Mouse (Mus musculus) heart, embryonic 14.5 days (tissue): ENCODE measurements around the gene Amdhd1. TPM values are rescaled to one million over a fixed set of nuclear protein-coding genes. Genes with fewer than 3 reads are reported as not detected.

Experiments used
- ATAC-seq: fragments of 200-750 bp; cut with Nextera tagmentation; 2 replicates; pipeline ENCODE4 v1.8.0; 2017; ENCODE audit warnings: low read depth, moderate TSS enrichment; ENCODE audit not compliant: insufficient number of reproducible peaks, insufficient read depth, low FRiP score
- H3K27ac ChIP-seq, 2 experiments: fragments of 200-500 bp in 1 of 2; fragments of 300-500 bp in 1 of 2; sonication (generic) in 1 of 2; replicated peaks in 1 of 2; 2 replicates each; pipeline ENCODE4 v1.5.1; 2012 to 2014; ENCODE audit warnings: low read depth in 2 of 2, low read length in 2 of 2, control low read depth in 1 of 2, mild to moderate bottlenecking in 1 of 2, mixed read lengths in 1 of 2; ENCODE audit not compliant: control insufficient read depth in 1 of 2, insufficient read depth in 1 of 2
- H3K27me3 ChIP-seq: fragments of 300-500 bp; sonication (generic); 2 replicates; pipeline ENCODE4 v1.6.1; 2014; ENCODE audit warnings: mild to moderate bottlenecking, low read length, control low read depth; ENCODE audit not compliant: control insufficient read depth, insufficient read depth
- H3K36me3 ChIP-seq: fragments of 300-500 bp; sonication (generic); 2 replicates; pipeline ENCODE4 v1.6.1; 2014; ENCODE audit warnings: mild to moderate bottlenecking, control low read depth, low read length, mixed read lengths; ENCODE audit not compliant: control insufficient read depth, insufficient read depth
- H3K4me1 ChIP-seq, 2 experiments: fragments of 200-500 bp in 1 of 2; fragments of 300-500 bp in 1 of 2; sonication (generic) in 1 of 2; 2 replicates each; pipeline ENCODE4 v1.6.1; 2012 to 2014; ENCODE audit warnings: low read length in 2 of 2, control low read depth in 1 of 2, mixed read lengths in 1 of 2; ENCODE audit not compliant: control insufficient read depth in 2 of 2, insufficient read depth in 2 of 2
- H3K4me2 ChIP-seq: fragments of 300-500 bp; sonication (generic); 2 replicates; pipeline ENCODE4 v1.6.1; 2014; ENCODE audit warnings: mild to moderate bottlenecking, low read length
- H3K4me3 ChIP-seq, 2 experiments: fragments of 200-500 bp in 1 of 2; fragments of 300-500 bp in 1 of 2; sonication (generic) in 1 of 2; 2 replicates each; pipeline ENCODE4 v1.5.1; 2012 to 2014; ENCODE audit warnings: low read length in 2 of 2, mild to moderate bottlenecking in 2 of 2, control low read depth in 1 of 2, low read depth in 1 of 2, moderate library complexity in 1 of 2; ENCODE audit not compliant: control insufficient read depth in 1 of 2, insufficient read depth in 1 of 2
- H3K9ac ChIP-seq: fragments of 300-500 bp; sonication (generic); 2 replicates; pipeline ENCODE4 v1.6.1; 2014; ENCODE audit warnings: mild to moderate bottlenecking, low read length
- H3K9me3 ChIP-seq: fragments of 300-500 bp; sonication (generic); 2 replicates; pipeline ENCODE4 v1.6.1; 2016; ENCODE audit warnings: low read length, control low read depth; ENCODE audit not compliant: control insufficient read depth
- WGBS: fragments of 180-500 bp; shearing (Covaris S2); extraction: QIAGEN DNeasy Blood & Tissue Kit; methylation state at CpG from one replicate; pipeline ENCODE4 v1.1.7; 2014; 5-methylcytosine and 5-hydroxymethylcytosine counted together
- polyA plus RNA-seq: library from polyadenylated mRNA; unstranded; fragments of >200 nt; fragmentation: Nextera tagmentation; extraction: Ambion mirVana; gene quantifications from 2 replicates; pipeline ENCODE4 v1.2.1, GENCODE M21; 2014

The Amdhd1 gene
- polyA plus RNA-seq = 0.14 and 0.42 TPM in 2 replicates

DNA sequence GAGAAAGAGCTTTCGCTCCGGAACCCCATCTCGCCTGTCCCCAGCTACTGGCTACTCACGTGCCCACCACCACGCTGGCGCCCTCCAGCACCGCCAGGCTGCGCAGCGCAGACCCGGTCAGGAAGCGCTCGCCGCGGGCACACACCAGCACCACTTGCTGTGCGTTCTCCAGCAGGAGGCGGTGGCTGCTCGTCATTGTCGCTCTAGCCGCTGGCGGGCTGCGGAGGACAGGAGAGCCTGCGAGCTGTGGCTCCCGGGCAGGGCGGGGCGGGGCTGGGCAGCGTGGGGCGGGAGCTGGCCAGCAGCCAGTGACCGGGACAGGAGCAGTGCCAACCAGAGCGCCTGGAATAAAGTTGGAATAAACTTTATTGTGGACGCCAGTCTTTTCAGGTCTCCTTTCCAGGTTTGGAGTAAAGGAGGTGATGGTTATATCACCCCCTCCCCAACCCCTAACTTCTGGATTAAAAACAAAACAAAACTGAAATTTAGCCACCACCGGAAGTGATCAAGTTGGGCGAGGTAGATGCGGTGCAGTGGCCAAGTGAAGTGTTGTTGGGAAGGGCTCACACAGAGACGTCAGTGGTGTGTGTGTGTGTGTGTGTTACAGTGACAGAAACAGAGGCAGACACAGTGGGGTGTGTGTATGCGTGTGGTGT is at the start of gene Amdhd1:
Gene Amdhd1 (minus strand): TSS at position 259 of the 656 bp plus-strand sequence.
- peak within 1 kb of the TSS; percentile 69 for H3K4me2 ChIP-seq
- peaks cover 24% of the 10 kb centered on the region; the same call in 1 of the 2 replicates for H3K27me3 ChIP-seq
- WGBS = 3% methylated on average over 35 of the region's 35 CpGs
- H3K9ac ChIP-seq = peak within 1 kb of the TSS; percentile 42
- no peak within 1 kb of the TSS for H3K27ac ChIP-seq
- peak; percentile 90 for ATAC-seq
- H3K9me3 ChIP-seq = no peaks in the 10 kb centered on the region
- H3K36me3 ChIP-seq = no peaks in the 10 kb centered on the region
- peaks cover 3 to 7% of the 10 kb centered on the region in 2 experiments; a peak in 3 of 4 replicates for H3K4me1 ChIP-seq
- H3K4me3 ChIP-seq = peak within 1 kb of the TSS; percentile 36 to 38

DNA sequence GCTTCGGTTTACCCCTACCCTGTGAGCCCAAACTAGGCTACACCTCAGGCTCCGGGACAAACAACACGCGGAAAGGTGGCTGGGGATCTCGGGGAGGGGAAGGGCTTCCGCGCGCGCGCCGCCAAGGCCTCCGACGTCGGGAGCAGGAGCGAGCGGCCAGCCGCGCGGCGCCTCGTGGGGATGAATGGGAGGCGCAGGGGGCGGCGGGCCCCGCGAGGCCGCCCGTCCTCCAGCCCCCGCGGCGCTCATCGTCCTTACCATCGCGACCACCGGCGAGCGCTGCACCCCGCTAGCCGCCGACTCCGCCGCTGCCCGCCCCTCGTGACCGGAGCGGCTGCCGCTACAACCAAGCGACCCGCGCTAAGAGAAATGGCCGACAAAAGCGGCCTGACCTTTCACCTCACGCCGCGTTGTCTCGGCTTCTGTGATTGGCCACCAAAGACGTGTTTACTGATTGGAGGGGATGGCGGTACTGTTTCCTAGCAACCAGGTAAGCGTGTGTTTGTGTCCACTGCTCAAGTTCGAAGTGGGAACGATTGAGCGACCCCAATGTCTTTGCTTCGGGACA is 49.5 kb upstream of the Amdhd1 start, which contains the start of gene Snrpf:
Gene Snrpf (minus strand): TSS at position 426 of the 568 bp plus-strand sequence.
- H3K36me3 ChIP-seq = peaks cover 31% of the 10 kb centered on the region
- peak within 1 kb of the TSS; percentile 86 for H3K9ac ChIP-seq
- H3K27me3 ChIP-seq = no peaks in the 10 kb centered on the region
- no peaks in the 10 kb centered on the region for H3K9me3 ChIP-seq
- ATAC-seq = peak; percentile 90
- H3K4me1 ChIP-seq = peaks cover 6 to 11% of the 10 kb centered on the region in 2 experiments
- WGBS = under 1% methylated on average over 56 of the region's 63 CpGs
- peak within 1 kb of the TSS; percentile 93 for H3K4me2 ChIP-seq
- H3K27ac ChIP-seq = peak within 1 kb of the TSS; percentile 28 to 64
- H3K4me3 ChIP-seq = peak within 1 kb of the TSS; percentile 68 to 80

DNA sequence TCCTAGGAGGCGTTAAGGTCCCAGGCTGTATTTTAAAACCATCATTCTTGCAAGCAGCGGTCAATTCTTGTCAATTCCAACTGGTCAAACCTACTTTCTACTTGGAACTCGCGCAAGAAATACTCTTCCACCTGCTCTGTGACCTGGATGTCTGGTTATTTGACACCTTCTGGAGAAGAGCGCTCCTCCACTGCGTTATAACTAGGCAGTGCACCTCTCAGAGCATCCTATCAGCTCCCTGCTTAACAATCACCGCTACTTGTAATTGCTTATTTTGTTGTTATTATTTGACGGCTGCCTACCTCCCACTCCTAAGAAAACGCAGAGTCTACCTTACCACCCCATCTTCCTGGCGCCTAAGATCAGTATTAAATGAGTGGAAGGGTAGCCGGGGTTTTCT is 49.0 kb upstream of the Amdhd1 start:
- Histone ChIP-seq H3K36me3 (peaks cover 34% of the 10 kb centered on the region), H3K4me3 (peak overlapping the region; percentile 68 to 80), H3K4me2 (peak overlapping the region; percentile 93), H3K9ac (peak overlapping the region; percentile 86), H3K4me1 (peaks cover 3 to 11% of the 10 kb centered on the region in 2 experiments), H3K9me3 (no peaks in the 10 kb centered on the region), H3K27ac (peak overlapping the region; percentile 28 to 64), H3K27me3 (no peaks in the 10 kb centered on the region)
- ATAC-seq = no peak
- 3% methylated on average over 11 of the region's 11 CpGs for WGBS

DNA sequence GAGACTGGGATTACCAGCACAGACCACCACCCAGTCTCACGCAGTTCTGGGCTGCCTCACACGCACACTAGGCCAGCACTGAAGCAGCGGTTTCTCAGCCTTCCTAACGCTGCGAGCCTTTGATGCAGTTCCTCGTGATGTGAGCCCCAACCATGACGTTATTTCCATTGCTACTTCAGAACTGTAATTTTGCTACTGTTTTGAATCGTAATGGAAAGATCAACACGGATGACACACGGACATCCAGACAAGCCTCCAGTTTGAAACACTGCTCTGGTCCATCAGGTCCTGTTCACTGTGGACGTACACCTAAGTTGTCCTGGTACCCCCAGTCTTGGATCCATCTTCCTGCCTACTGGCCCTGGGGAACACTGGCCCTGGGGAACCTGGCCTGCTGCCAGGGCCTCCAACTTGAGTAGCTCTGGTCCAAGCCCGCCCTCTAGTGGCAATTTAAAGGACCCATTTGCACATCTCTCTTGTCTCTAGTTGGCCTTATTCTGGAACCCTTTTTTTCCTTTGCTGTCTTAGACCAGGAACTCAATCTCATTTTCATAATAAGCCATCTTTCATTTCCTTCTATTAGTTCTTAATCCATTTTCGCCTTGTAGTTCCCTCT is 37.5 kb upstream of the Amdhd1 start:
- no peaks in the 10 kb centered on the region for H3K4me1 ChIP-seq
- 62% methylated on average over 13 of the region's 13 CpGs for whole genome bisulfite sequencing
- H3K9me3 ChIP-seq = no peaks in the 10 kb centered on the region
- H3K27ac ChIP-seq = no peak overlapping the region
- peaks cover 9% of the 10 kb centered on the region for H3K36me3 ChIP-seq
- no peak overlapping the region for H3K4me2 ChIP-seq
- no peak; the same call in 1 of the 2 replicates for ATAC-seq
- no peaks in the 10 kb centered on the region for H3K27me3 ChIP-seq
- no peak overlapping the region for H3K9ac ChIP-seq
- no peak overlapping the region for H3K4me3 ChIP-seq

DNA sequence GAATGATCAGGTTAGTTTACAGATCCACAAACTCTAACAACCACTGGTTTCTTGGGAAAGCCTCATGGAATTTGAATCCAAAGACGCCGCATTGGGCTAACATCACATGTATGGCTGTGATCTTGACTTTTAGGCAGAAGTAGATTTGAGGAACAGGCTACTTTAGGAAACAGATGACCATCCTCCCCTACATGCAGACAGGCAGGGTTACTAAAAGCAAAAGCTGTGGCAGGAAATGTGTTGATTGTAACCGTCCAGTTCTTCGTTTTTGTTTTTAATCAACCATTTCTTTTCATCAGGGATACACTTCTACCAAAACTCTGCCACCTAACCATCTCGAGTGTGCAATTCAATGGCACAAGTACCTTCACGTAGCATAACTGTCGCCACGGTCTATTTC is 36.1 kb upstream of the Amdhd1 start:
- Histone ChIP-seq H3K27me3 (no peaks in the 10 kb centered on the region), H3K4me1 (no peaks in the 10 kb centered on the region), H3K9ac (no peak overlapping the region), H3K4me2 (no peak overlapping the region), H3K9me3 (no peaks in the 10 kb centered on the region), H3K27ac (no peak overlapping the region), H3K36me3 (no peaks in the 10 kb centered on the region), H3K4me3 (no peak overlapping the region)
- WGBS = 83% methylated on average over 8 of the region's 8 CpGs
- no peak for ATAC-seq

DNA sequence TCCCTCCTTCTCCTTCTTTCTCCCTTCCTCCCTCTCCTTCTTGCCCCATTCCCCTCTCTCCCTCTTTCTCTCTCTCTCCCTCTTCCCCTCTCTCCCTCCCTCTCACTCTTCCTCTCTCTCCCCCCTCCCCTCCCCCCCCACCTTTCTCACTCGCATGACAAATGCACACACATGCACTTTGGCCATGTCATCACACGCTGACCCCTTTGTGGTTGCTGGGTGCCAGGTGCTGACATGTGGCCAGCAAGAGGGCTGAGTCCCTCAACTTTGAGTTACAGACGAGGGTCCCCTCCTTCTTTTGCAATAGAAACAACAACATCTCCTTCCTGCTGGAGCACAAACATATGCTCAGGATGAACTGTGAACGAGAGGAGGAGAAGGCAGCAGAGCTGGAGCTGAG is 35.1 kb upstream of the Amdhd1 start:
- H3K27me3 ChIP-seq = no peaks in the 10 kb centered on the region
- ATAC-seq = no peak

DNA sequence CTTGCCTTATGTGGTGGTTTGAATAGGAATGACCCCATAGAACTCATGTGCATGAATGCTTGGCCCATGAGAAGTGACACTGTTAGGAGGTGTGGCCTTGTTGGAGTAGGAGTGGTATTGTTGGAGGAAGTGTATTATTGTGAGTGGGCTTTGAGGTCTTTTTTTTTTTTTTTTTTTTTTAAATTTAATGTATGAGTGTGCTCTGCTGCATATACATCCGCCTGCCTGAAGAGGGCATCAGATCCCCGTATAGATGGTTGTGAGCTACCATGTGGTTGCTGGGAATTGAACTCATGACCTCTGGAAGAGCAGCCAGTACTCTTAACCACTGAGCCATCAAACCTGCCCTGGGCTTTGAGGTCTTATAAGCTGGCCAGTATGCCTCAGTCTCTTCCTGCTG is 32.4 kb upstream of the Amdhd1 start:
- Histone ChIP-seq H3K27me3 (no peaks in the 10 kb centered on the region), H3K4me1 (no peaks in the 10 kb centered on the region), H3K4me3 (no peak overlapping the region), H3K4me2 (no peak overlapping the region), H3K36me3 (no peaks in the 10 kb centered on the region), H3K9me3 (no peaks in the 10 kb centered on the region), H3K9ac (no peak overlapping the region), H3K27ac (no peak overlapping the region)
- no peak for ATAC-seq
- 59% methylated on average over 2 of the region's 2 CpGs for WGBS

More for the DNA sequence above, 35.1 kb upstream of the Amdhd1 start:
- H3K4me1 ChIP-seq = no peaks in the 10 kb centered on the region
- H3K4me2 ChIP-seq = no peak overlapping the region
- no peak overlapping the region for H3K4me3 ChIP-seq
- 51% methylated on average over 4 of the region's 4 CpGs for WGBS
- H3K9me3 ChIP-seq = no peaks in the 10 kb centered on the region
- H3K36me3 ChIP-seq = no peaks in the 10 kb centered on the region
- H3K9ac ChIP-seq = no peak overlapping the region
- no peak overlapping the region for H3K27ac ChIP-seq
